Mouse (Mus musculus) ovary, postnatal 36 days (tissue): Measurements from ENCODE around the gene Gng3.

Source experiments
- DNase-seq: peaks from one replicate; pipeline ENCODE4 v3.0.0; 2022; ENCODE audit warnings: low spot score, mixed read lengths

Gene Gng3

DNA sequence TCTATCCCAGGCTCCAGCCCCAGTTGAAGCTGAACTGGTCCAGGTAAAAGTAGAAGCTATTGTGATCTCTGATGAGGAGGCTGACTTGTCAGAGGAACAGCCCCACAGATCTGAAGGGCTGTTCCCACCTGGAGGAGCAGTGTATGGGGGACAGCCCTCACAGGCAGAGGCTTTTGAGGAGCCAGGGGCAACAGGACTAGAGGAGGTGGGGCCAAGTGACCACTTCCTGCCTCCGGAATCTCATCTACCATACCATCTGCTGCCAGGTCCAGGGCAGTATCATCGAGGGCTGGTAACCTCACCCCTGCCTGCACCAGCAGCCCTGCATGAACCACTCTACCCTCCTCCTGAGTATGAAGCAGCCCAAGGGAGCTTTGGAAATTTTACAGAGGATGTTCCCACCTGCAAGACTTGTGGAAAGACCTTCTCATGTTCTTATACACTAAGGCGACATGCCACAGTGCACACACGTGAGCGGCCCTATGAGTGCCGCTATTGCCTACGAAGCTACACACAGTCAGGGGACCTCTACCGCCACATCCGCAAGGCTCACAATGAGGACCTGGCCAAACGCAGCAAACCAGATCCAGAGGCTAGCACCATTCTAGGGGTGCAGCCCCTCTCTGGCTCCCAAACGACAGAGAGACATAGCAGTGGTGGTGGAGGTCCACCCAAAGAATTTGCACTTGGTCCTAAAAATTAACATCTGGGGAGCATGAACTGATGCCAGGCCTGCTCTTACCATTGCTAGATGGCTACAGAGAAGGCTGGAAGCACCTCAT is 34.9 kb downstream of the Gng3 start:
- DNase-seq = no peak

DNA sequence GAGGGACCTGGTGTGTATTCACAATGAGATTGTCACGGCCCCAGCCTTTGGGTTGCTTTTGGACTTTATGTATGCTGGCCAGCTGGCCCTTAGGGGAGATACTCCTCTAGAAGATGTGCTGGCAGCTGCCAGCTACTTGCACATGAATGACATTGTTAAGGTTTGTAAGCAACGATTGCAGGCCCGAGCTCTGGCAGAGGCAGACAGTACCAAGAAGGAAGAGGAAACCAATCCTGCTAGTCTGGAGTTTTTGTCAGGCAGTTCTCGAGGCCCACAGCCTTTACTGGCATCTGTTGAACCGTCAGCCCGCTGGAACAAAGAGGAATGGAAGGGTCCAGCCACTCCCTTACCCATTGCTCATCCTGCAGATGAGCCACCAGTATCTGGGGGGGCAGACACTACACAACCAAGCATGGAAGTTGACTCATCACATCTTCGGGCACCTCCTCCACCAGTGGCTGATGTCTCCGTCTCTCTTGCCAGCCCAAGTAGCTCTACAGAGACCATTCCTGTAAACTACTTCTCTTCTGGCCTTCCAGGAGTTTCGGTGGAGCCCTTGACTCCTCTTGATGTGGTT is 35.7 kb downstream of the Gng3 start:
- no peak for DNase-seq

DNA sequence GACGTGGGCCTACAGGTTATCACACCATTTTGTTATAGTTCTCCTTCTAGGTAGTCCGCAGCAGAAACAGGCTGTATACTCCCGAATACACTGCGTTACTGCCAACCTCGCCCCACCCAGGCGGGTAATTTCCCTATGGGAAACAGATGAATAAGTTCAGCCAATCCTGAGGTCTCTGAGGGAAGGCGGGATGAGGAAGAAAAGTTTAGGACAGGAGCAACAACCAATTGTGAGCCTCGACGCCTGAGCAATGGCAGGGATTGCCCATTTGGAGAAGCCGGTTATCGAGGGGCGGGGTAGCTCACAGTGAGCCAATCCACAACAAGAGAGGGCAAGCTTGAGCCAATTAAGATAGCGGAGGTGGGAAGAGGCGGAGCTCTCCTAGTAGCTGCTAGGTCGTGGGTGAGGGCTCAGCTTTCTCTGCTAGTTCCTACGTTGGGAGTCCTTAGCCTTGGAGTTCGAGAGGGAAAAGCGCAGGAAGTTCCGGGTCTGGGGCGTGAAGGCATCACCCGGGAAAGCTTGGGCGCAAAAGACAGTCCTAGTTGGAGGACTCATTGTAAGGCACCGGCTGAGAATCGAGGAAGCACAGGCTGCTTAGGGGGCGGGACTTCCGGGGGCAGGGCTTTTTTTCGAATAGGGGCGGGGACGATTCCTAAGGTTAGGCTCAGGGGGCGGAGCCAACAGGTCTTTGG is 36.7 kb downstream of the Gng3 start, which contains the start of gene Zbtb3:
TSS of gene Zbtb3 (plus strand) at position 426 of the 692 bp plus-strand sequence.
- peak; percentile 87 for DNase-seq

DNA sequence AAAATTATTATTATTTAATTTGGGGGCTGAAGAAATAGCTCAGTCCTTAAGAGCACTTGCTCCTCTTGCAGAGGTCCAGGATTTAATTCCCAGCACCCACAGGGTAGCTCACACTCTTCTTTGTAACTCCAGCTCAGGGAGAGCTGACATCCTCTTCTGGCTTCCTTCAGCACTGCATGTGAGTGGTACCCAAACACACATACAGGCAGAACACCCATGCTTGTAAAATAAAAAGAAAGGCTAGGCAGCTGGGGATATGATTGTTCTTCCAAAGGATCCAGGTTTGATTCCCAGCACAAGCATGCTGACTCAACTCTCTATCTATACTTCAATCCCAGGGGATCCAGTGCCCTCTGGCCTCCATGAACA is 40.1 kb downstream of the Gng3 start:
- DNase-seq = no peak

DNA sequence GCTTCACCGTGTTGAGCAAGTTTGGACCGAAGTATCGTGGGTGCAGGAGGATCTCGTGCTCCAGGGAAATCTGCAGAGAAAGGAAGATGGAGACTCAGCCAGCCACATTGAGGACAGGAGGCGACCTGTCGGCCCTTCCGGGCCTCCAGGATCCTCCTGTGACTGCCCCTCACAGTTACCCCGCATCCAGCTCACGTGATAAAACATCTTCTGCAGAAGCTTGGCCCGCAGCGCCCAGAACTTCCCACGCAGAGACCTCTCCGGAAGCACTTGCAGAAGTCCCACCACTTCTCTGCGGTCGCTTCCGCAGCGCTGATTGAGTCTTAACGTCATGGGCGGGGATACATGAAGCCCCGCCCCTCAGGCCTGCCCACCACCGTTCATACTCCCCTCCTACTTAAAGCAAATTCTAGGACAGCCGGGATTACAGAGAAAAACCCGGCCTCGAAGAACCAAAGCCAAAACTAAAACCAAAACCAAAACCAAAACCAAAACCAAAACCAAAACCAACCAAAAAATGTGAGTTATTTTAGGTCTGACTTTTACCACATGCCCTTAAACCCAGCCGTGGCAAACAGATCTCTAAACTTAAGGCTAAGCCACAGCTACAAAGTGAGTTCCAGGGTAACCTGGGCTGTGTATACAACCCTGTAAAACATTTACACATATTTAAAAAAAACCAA is 40.6 kb downstream of the Gng3 start, which contains the start of gene Polr2g:
TSS of gene Polr2g (minus strand) at position 314 of the 683 bp plus-strand sequence.
- DNase-seq = peak; percentile 89

DNA sequence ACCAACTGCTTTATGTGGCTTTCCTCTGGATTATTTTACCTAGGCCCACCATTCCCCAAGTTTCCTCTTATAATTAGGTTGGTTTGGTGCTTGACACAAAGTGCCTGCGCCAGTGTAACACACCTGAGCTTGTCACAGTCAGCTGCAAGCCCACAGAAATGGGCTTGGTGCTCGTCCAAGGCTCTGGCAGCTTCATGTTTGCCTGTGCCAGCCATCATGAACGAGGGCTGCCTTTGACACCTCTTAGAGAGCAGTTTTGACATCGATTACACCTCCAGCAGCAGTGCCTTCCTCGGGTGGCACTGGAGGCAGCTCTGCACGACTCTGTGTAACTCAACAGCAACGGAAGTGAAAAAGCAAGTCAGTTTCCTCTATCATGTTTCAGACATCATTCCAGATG is 48.8 kb downstream of the Gng3 start:
- no peak for DNase-seq

DNA sequence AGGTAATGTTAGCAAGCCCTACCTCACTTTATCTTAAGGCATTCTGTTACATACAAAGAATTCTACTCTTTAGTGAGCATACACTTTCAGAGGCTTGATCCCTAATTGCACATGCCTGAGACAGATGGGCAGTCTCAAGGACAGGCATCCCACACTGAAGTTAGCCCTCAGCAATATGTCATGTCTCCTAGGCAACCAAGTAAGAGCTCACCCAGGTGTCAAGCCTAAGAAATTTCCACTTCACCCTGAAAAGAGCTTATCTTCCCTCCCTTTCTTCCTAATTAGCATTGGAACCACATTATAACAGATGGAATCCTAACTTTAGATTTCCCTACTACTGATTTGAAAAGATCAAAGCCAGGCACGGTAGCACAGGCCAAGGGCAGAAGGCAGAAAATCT is 49.8 kb downstream of the Gng3 start:
- DNase-seq = no peak

DNA sequence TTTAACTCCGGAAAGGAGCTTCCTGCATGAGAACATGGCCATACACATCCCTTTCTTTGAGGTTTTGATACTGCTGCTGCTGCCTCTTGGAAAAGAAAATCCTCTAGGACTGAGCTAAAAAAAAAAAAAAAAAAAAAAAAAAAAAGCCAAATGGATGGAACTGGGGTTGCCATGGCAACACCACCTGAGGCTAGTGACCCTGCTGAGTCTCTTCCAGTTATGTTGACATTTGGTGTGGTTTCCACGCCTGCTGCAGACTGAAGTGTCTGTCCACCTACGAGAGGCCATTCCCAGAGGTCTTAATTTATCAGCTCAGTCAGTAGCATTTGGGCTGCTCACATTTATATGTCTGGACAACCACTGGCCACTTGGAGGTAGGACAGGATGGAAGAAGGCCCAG is 50.5 kb downstream of the Gng3 start:
- DNase-seq = no peak
